Mouse (Mus musculus): ENCODE measurements around the gene Agbl2.

The Agbl2 gene

DNA sequence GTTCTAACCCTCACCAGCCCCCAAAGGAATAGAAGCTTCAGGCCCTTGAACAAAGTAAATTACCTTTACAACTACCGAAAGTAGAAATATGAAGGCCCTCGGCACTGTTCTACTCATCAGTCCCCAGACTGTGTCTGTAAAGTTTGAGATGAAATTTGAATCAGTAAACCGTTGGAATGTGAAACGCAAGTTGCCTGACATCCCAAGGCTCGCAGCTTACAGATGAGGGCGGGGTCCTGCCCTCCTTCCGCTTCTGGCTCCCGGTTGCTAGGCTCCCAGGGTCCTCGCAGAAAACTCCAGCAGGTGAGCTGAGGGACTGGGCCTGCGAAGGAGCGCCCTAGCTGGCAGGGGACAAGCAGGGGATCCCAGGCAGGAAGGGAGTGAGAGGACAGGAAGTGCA lies at the start of gene Agbl2:
Agbl2 (plus strand) TSS at position 270 of the 400 bp plus-strand sequence.
- no peak for DNase-seq (ENCODE audit: low spot score)

DNA sequence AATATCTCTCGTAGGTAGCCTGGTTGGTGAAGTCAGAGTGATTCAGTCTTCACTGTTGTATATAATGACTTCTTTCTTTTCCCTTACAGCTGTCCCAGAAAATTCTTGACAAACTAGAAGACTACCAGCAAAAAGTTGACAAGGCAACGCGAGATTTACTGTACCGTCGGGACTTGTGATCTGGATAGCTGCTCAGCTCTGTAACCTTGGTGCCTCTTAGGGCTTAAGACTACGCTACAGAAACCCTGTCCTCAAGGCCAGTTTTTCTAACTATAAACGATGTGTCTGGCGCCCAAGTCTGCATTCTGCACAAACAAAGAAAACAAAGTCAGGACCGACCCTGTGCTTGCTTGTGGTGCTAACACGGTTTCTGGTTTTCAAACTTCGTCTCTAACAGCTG lies 47.2 kb upstream of the Agbl2 start:
- no peak for DNase-seq (ENCODE audit: low spot score)

DNA sequence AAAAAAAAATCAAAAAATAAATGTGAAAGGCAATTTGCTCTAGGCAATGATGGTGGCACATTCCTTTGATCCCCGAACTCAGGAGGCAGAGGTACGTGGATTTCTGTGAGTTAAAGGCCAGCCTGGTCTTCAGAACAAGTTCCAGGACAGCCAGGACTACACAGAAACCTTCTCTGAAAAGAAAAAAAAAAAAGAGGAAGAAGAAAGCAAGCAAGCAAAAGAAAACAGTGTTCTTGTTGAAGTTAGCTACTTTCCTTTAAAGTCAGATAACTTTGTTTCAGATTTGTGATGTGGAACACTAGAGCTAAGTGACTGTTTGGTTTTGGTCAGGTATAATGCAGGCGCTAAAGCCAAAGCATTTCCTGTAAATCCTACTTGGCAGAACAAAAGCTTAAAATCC lies 43.7 kb upstream of the Agbl2 start:
- no peak for DNase-seq (ENCODE audit: low spot score)

DNA sequence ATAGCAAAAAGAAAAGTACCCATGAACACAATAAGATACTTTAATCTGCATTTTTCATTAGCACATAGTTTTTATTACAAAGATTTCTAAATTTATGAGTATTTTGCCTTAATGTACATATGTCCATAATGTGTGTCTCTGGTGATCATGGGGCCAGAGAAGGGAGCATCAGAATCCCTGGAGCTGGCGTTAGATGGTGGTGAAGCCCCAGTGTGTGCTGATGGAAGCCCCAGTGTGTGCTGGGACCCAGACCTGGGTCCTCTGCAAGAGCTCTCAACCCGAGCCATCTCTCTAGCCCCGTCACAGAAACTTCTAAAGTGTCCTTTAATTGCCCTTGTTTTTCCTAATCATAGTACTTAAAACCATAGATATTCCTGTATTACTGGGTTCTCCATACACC lies 43.2 kb upstream of the Agbl2 start:
- no peak for DNase-seq (ENCODE audit: low spot score)

DNA sequence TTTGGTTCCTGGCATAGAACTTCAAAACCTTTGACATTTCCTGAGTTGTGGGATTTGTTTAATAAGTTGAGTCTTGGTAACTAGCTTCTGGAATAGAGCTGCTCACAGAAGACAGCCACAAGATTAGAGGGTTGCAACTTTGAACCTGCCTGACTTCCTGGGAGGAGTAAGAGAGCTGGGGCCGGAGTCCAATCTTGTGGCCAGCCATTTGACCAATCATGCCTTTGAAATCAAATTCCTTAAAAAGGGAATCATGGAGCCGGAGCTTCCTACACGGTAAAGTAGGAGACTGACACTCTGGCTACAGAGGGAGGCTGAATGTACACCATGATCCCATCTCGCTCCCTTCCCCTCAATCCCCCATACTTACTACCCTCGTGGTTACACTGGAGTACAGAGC lies 42.6 kb upstream of the Agbl2 start:
- no peak for DNase-seq (ENCODE audit: low spot score)

DNA sequence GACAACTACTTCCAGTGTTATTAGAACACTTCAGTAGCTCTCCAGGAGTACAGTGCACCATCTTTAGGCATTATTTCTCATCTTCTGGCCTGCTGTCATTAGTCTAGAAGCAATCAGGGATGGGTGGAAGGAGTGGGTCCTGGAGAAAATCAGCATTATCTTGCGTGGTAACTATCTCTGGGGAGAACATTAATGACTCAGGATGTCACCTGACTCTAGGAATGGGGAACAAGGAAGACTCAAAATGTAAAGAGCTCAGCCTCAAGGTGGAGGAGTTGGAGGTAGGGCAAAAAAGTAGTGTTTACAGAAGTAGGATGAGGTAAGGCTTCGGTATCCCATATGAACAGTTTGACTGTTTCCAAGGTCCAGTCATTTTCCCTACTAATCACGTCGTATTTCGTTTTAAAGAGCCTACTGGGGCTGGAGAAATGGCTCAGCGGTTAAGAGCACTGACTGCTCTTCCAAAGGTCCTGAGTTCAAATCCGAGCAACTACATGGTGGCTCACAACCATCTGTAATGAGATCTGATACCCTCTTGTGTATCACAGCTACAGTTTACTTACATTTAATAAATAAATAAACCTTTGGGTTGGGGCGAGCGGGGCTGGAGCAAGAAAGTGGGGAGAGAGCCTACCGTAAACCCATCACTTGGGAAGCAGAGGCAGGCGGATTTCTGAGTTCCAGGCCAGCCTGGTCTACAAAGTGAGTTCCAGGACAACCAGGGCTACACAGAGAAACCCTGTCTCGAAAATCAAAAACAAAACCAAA lies 38.1 kb upstream of the Agbl2 start:
- DNase-seq (ENCODE audit: low spot score): no peak

DNA sequence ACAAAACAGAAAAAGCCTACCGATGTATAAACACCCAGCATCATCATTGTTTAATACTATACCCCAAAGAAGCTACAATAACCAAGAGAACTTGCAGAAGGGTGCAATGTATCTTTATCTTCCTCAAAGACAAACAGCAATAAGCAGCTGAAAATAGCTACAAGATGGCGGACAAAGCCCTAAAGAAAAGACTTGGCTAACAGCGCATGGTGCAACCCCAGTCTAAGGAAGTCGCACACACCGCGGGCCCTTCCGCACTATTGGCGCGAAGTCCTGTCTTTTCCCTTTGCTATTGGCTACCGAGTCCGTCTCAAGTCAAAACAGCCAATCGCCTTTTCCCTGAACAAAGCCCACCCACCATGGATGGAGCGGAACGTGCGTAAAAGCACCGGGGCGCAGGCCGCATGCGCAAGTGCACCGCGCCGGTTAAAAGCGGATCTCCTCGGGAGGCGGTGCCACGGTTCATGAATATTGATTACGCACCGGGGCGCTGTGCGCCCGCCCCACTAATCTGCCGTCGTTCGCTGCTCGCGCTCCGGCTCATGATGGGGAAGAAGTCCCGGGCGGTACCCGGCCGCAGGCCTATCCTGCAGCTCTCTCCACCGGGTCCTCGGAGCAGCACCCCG lies 37.4 kb upstream of the Agbl2 start, which contains the start of gene Fnbp4:
Fnbp4 (plus strand) TSS at position 318 of the 626 bp plus-strand sequence.
- peak; percentile 96 for DNase-seq (ENCODE audit: low spot score)

DNA sequence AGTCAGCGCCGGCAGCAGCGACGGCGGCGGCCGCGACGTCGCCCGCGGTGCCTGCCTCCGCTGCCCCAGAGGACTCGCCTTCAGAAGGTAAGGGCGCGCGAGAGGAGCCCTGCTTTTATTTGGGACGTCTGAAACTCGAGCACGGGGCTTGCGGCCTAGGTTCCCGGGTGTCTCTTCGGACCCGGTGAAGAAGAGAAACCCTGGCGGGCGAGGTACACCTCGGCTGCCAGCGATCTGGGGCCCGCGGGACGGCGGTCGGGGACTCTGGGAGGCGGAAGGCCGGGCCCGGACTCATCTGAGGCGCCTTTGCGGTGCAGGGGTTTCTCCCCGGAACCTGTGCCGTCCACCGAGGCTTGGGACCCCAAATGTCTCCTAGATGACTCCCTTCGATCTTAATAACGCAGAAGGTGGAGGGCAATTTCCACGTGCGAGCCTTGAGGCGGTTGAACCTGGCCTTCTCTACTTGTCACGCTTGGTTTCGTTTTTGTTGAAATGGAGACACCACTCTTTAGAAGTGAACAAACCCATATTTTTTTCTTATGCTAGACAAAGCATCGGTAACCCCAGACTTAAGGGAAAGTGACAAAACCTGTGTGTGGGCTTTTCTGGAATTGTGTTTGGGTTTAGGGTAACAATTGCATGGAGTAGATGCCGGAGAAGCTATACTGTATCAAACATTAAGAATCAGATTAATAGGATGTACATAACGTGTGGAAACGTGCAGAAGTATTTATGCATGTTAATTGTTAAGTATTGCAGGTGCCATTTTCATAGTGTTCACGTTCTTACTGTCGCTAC lies 36.6 kb upstream of the Agbl2 start:
- peak; percentile 72 for DNase-seq (ENCODE audit: low spot score)

DNA sequence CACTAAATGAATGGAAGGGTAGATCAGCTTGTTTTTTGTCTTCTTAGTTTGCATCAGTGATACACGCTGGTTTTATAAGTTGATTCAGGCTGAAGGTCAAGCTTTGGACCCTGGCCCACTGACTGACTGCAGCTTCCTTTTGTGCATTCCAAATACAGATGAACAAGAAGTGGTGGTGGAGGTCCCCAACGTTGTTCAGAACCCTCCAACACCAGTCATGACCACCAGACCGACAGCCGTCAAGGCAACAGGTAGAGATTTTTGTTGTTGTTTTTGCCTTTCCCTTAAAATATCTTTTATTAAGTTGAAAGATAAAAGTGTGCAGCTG lies 36.0 kb upstream of the Agbl2 start:
- DNase-seq (ENCODE audit: low spot score): no peak

DNA sequence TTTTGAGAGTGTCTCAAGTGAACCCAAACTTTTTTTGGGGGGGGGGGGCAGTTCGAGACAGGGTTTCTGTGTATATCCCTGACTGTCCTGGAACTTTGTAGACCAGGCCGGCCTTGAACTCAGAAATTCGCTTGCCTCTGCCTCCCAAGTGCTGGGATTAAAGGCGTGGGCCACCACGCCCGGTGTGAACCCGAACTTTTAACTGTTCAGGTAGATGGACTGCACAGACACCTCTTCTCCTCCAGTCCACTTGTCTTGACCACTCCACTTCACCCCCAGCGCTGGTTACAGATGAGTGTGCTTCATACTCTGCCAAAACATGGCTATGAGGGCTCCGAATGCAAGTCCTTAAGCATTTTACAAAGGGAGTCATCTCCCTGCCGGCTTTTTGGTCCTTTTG lies 35.4 kb upstream of the Agbl2 start:
- DNase-seq (ENCODE audit: low spot score): no peak

DNA sequence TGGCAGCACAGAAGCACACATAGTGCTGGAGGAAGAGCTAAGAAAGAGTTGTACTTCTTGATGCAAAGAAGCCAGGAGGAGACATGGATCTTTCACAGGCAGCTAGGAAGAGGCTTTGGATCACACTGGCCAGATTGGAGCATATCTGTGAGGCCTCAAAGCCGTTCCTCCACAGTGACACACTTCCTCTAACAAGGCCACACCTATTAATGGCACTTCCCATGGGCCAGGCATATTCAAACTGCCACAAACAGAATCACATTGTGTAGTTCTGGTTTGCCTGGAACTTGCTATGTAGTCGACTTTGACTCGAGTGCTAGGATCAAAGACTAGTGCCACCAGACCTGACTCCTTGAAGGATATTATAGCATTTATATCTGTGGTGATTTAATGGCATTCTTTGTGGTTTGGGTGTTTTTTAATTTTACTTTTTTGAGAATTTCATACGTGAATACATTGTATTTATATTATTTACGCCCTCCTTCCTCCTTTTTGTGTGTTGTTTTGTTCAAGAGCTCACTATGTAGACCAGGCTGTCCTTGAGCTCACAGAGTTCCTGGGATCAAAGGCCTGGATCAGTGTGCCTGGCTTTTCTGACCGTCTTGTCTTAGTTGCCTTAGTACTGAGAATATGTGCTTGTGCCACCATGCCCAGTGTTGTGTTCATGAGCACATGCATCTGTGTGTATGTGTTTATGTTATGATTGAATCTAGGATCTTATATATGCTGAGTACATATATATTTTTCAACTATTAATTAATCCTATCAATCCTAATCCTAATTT lies 32.7 kb upstream of the Agbl2 start:
- no peak for DNase-seq (ENCODE audit: low spot score)

DNA sequence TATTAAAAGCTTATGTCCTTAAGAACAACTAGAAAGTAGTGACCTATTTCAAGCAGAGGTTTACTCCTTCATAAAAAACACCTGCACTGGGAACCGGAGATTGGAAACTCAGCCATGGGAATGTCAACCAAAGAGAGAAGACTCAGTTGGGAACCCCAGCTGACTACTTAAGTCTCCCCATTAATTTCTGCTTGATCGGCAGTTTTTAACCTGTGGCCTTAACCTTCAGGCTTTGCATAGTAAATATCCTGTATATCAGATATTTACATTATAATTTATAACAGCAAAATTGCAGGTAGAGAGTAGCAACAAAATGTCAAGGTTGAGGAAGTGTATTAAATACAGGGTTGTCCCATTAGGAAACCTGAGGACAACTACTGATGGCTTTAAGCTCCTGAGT lies 29.0 kb upstream of the Agbl2 start:
- no peak for DNase-seq (ENCODE audit: low spot score)

DNA sequence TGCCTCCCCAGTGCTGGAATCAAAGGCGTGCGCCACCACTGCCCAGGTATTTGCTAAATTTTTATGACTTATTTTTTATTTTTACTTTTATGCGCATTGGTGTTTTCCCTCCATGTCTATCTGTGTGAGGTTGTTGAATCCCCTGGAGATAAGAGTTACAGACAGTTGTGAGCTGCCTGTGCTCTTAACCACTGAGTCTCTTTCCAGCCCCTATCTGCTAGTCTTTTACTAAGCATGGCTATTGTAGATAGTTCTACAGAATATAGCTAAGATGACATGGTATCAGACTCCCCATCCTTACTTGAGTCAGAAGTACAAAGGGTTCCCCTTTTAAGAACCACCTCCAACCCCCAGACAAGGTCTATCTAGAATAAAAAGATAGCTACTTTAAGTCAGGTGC lies 28.3 kb upstream of the Agbl2 start:
- no peak for DNase-seq (ENCODE audit: low spot score)

DNA sequence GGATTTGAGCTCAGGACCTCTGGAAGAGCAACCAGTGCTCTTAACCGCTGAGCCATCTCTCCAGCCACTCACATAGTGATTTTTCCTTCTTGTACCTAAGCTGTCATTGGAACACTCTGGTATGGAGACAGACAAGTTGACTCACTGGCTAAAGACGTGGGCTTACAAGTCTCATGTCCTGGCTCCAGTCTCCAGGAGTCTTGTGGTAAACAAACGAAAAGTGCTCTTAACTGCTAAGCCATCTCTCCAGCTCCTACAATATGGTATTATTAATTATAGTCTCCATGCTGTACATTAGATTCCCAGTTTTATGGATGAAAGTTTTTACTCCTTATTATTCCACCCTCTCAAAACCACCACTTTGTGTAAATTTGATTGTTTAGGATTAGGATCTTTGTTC lies 17.4 kb upstream of the Agbl2 start:
- no peak for DNase-seq (ENCODE audit: low spot score)

DNA sequence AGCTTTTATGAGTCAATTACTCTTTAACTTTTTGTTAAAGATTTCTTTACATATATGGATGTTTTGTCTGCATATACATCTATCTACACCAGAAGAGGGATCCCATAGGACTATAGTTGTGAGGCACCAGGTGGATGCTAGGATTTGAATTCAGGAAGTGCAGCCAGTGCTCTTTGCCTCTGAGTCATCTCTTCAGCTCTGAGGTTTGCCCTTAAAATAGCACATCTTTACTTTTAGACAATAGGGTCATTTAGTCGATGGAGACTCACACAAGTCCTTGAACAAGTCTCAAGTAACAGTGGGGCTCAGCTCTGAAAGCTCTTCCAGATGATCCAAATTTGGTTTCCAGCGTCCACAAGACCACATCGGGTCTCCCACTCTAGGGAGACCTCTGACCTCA lies 1.2 kb upstream of the Agbl2 start:
- no peak for DNase-seq (ENCODE audit: low spot score)

DNA sequence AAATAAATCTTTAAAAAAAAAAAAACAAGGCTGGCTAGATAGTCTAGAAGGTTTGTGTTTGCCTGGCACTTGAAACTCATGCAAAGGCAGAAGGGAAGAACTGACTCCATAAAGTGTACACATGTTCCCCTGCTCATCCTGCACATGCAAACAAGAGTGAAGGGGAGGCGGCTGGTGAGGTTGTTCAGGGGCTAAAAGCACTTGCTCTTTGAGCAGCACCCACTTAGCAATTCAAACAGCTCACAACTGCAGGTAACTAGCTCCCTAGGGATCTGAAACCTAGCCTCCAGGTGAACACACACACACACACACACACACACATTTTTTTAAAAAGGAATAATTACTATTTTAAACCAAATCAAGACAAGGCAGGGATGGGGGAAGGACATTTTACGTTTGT lies 589 bp upstream of the Agbl2 start:
- DNase-seq (ENCODE audit: low spot score): no peak

DNA sequence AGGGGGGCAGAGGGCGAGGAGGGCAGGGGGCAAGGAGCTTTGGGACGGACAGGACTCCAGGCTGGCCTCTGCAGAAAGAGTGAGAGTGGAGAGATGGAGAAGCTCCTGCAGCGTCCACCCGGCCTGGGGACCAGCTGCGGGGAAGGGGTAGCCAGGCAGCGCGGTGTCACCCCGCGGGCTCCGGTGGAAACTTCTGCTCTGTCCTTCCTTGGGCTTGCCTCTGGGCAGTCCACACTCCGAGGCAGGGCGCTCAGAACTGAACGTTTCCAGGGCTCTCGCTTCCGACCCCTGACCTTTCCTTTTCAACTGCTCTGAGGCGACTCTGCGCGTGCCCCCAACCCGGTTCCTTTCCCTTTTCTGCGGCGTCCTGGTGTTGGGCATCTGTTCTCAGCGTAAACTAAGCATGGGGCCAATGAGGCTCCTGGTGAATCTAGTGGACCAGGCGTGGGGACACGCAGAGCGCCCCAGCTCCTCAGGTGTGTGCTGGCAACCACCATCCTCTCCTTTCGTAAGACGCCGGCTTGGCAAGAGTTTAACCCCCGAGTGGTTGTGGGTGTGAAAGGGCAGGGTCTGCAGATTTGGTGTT lies 467 bp downstream of the Agbl2 start:
- DNase-seq (ENCODE audit: low spot score): peak; percentile 56

DNA sequence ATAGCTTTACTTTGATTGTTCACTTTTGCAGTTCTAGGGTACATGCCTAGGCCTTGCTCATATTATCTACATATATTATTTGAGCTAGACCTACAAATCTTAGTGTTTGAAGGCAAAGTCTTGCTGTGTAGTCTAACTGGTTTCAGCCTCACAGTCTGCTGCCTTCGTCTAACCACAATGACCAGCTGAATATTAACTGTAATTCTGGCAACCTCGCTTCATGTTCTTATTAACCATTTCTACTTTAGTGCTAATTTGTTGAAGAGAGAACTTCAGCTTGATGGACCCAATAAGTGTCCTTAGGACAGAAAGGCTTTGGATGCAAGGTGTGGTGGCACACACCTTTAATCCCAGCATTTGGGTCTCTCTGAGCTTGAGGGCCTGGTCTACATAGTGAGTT lies 5.6 kb downstream of the Agbl2 start:
- no peak for DNase-seq (ENCODE audit: low spot score)

DNA sequence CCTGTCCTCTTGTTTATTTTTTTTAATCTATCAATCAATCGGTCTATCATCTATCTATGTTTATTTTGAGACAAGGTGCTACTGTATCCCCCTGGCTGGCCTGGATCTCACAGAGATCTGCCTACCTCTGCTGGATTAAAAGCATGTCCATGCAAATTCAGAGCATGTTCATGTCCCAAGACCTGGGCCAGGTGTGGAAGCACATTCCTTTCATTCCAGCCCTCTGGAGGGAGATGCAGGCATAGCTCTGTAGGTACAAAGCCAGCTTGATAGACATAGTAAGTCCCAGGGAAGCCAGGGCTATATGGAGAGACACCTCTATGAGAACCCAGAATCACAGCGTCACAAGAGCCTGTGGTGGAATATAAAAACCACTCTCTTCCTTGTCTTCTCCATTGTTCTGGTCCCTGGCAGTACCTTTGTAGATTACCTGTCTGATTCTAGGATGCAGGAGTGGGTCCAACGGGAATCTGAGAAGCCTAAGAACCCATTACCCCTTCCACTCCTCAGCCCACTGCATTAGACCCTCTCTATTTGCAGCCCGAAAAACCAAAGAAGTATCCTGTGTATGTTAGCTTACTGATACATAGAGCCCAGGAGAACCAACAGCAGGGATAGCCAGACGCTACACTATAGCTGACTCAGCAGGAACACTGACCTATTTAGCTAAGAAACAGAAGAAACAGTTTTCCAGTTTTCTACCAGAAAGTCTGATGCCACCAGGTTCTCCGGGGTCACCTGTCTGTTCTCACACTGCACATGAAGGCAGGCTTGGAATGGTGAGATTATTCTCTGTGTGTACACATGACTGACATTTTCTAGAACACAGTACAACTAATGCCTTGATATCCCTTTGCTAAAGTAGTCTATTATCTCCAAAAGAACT lies 26.0 kb downstream of the Agbl2 start:
- DNase-seq (ENCODE audit: low spot score): no peak

DNA sequence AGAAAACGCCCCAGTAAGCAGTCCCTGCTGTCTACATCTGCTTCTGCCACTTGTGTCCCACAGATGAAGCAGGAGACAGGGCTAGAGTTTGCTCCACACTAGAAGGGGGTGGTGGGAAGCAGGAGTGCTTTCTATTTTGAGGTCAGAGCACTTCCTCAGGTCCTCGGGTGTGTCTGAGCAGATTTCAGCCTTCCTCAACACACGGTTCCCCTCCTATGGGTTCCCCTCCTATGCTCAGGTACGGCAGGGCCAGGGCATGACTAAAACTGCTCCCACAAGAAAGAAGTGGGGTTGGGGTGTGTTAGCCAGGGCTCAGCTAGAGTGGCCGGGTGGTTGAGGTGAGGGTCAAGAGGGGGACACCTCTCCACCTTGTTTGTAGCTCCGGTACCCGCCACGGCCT lies 28.2 kb downstream of the Agbl2 start:
- DNase-seq (ENCODE audit: low spot score): no peak

DNA sequence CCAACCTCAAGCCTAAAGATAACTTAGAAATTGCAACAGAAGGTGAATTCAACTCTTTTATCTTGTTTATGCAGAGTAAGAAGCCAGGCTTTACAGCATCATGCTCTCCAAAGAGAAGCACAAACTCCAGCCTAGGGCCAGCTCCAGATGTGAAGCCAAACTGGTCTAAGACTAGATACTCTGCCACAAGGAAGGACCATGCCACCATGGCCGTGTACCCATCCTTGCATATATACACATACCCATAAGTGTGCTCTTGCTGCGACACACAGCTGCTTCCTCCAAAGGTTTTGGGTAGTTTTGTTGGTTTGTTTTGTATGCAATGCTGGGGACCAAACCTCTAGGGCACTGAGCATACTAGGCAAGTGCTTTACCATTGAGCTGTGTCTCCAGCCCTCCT lies 32.7 kb downstream of the Agbl2 start:
- no peak for DNase-seq (ENCODE audit: low spot score)

All from testis, postnatal 10 days (tissue).